Mouse (Mus musculus) Muller cell, postnatal 12 days (primary cell): ENCODE measurements around the gene Ctnnbip1.

Source experiments
- DNase-seq: peaks from one replicate; pipeline ENCODE4 v3.0.0-alpha.2; 2015; ENCODE audit errors: inconsistent ontology term

The Ctnnbip1 gene

GRCm38 (mm10) chr4:149561986-149562904 is 44.2 kb downstream of the Ctnnbip1 start:
- no peak for DNase-seq

GRCm38 (mm10) chr4:149562905-149563347 is 44.9 kb downstream of the Ctnnbip1 start:
- DNase-seq, result no peak

- DNase-seq, result no peak
These were observed 45.9 kb downstream of the Ctnnbip1 start for GRCm38 (mm10) chr4:149563941-149564361.

- DNase-seq, result no peak
These were observed 46.7 kb downstream of the Ctnnbip1 start for GRCm38 (mm10) chr4:149564452-149565407.

- DNase-seq, result no peak
These were observed 49.5 kb downstream of the Ctnnbip1 start for GRCm38 (mm10) chr4:149567432-149568026.

GRCm38 (mm10) chr4:149568622-149569021 is 50.6 kb downstream of the Ctnnbip1 start:
- no peak for DNase-seq

GRCm38 (mm10) chr4:149569781-149570497 is 51.9 kb downstream of the Ctnnbip1 start:
- DNase-seq, result no peak

- no peak for DNase-seq
These were observed 52.4 kb downstream of the Ctnnbip1 start for GRCm38 (mm10) chr4:149570498-149570863.

GRCm38 (mm10) chr4:149571209-149571608 is 53.2 kb downstream of the Ctnnbip1 start:
- DNase-seq, result no peak

GRCm38 (mm10) chr4:149571651-149572149 is 53.7 kb downstream of the Ctnnbip1 start:
- DNase-seq, result no peak

GRCm38 (mm10) chr4:149572446-149572845 is 54.4 kb downstream of the Ctnnbip1 start:
- no peak for DNase-seq

- no peak for DNase-seq
These were observed 54.8 kb downstream of the Ctnnbip1 start for GRCm38 (mm10) chr4:149572851-149573250.

GRCm38 (mm10) chr4:149574391-149574821 is 56.4 kb downstream of the Ctnnbip1 start:
- DNase-seq, result no peak

- DNase-seq, result no peak
These were observed 58.0 kb downstream of the Ctnnbip1 start for GRCm38 (mm10) chr4:149576061-149576460.

- DNase-seq, result no peak
These were observed 59.0 kb downstream of the Ctnnbip1 start for GRCm38 (mm10) chr4:149576993-149577548.

GRCm38 (mm10) chr4:149578085-149578681 is 60.1 kb downstream of the Ctnnbip1 start:
- DNase-seq, result no peak

- DNase-seq, result peak; percentile 77
These were observed 60.8 kb downstream of the Ctnnbip1 start for GRCm38 (mm10) chr4:149578831-149579230.

- no peak for DNase-seq
These were observed 67.2 kb downstream of the Ctnnbip1 start for GRCm38 (mm10) chr4:149585236-149585635.

GRCm38 (mm10) chr4:149586044-149586782 is 68.2 kb downstream of the Ctnnbip1 start, which contains the start of gene Clstn1:
Gene Clstn1 (plus strand): TSS chr4:149586468.
- DNase-seq, result peak; percentile 81
